Mouse (Mus musculus): ENCODE data around the gene Appbp2. TPM values are rescaled to one million over a fixed set of nuclear protein-coding genes. Genes with fewer than 3 reads are reported as not detected.

Gene Appbp2
- polyA plus RNA-seq, 1 experiment from 2014 or later: 50.2 TPM

DNA sequence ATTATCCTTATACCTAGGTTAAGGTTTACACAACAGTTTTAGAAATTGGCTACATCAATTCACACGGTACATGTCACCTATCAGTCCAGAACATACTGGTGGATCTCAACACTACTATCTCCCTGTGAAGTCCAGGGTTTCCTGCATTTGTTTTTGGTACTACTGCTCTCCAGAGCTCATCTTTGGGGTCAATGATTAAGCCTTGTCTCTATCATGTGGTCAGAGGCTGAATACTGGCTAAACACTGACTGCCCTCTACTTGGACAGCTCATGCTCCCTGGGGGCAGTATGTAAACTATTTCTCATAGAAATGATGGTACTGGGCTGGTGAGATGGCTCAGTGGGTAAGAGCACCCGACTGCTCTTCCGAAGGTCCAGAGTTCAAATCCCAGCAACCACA, 11.7 kb downstream of the Appbp2 start:
- 94% methylated on average over 3 of the region's 3 CpGs for WGBS
- H3K9ac ChIP-seq (ENCODE audit: low read length): no peak overlapping the region
- H3K4me2 ChIP-seq (ENCODE audit: low read length): no peak overlapping the region
- ATAC-seq (ENCODE audit: insufficient number of reproducible peaks, insufficient read depth, low FRiP score, low read depth): no peak
- no peak overlapping the region for H3K4me3 ChIP-seq (ENCODE audit: control insufficient read depth in 1 of 2, insufficient read depth in 1 of 2, low read depth in 1 of 2, low read length in 2 of 2)
- no peaks in the 10 kb centered on the region for H3K9me3 ChIP-seq (ENCODE audit: control insufficient read depth, low read length)
- H3K27me3 ChIP-seq (ENCODE audit: control insufficient read depth, insufficient read depth, low read length): no peaks in the 10 kb centered on the region
- H3K27ac ChIP-seq (replicated peaks in 1 of 2; ENCODE audit: control insufficient read depth in 1 of 2, insufficient read depth in 1 of 2, low read depth in 2 of 2, low read length in 2 of 2): no peak overlapping the region
- H3K4me1 ChIP-seq (ENCODE audit: control insufficient read depth in 2 of 2, insufficient read depth in 2 of 2, low read length in 2 of 2): no peaks in the 10 kb centered on the region
- H3K36me3 ChIP-seq (ENCODE audit: control insufficient read depth, insufficient read depth, low read length): 0 out of 2 replicates have a peak, but pooled peaks cover 6% of the 10 kb centered on the region

DNA sequence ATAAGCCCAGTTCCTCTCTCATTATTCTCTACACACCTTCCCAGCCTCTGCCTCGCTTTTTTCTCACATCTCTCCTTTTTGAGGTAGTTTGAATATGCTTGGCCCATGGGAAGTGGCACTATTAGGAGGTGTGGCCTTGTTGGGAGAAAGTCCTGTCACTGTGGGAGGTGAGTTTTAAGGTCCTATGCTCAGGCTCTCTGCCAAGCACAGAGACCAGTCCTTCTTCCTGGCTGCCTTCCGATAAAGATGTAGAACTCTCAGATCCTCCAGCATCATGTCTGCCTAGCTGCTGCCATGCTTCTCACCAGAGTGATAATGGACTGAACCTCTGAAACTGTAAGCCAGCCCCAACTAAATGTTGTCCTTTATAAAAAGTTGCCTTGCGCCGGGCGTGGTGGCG, 12.4 kb downstream of the Appbp2 start:
- H3K4me1 ChIP-seq (ENCODE audit: control insufficient read depth in 2 of 2, insufficient read depth in 2 of 2, low read length in 2 of 2): no peaks in the 10 kb centered on the region
- H3K27ac ChIP-seq (replicated peaks in 1 of 2; ENCODE audit: control insufficient read depth in 1 of 2, insufficient read depth in 1 of 2, low read depth in 2 of 2, low read length in 2 of 2): no peak overlapping the region
- WGBS: 96% methylated on average over 6 of the region's 6 CpGs
- no peaks in the 10 kb centered on the region for H3K27me3 ChIP-seq (ENCODE audit: control insufficient read depth, insufficient read depth, low read length)
- H3K4me3 ChIP-seq (ENCODE audit: control insufficient read depth in 1 of 2, insufficient read depth in 1 of 2, low read depth in 1 of 2, low read length in 2 of 2): no peak overlapping the region
- 0 out of 2 replicates have a peak, but pooled peaks cover 6% of the 10 kb centered on the region for H3K36me3 ChIP-seq (ENCODE audit: control insufficient read depth, insufficient read depth, low read length)
- H3K9ac ChIP-seq (ENCODE audit: low read length): no peak overlapping the region
- ATAC-seq (ENCODE audit: insufficient number of reproducible peaks, insufficient read depth, low FRiP score, low read depth): no peak
- H3K4me2 ChIP-seq (ENCODE audit: low read length): no peak overlapping the region
- H3K9me3 ChIP-seq (ENCODE audit: control insufficient read depth, low read length): no peaks in the 10 kb centered on the region

DNA sequence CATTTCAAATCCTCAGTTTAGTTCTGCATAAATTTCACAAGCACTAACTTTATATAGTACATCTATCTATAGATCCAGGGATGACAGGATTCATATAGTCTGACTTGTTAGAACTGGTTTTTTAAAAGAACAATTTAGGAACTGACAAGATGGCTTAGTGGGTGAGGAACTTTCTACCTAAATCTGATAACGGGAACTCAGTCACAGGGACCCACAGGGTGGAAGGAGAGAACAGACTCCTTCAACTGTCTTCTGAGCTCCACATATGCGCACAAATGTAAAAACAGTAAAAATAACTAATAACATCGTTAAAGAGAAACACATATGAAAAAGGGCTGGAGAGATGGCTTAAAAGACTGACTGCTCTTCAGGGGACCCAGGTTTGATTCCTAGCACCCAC, 15.9 kb downstream of the Appbp2 start:
- Histone ChIP-seq H3K4me3 (ENCODE audit: control insufficient read depth in 1 of 2, insufficient read depth in 1 of 2, low read depth in 1 of 2, low read length in 2 of 2) (no peak overlapping the region), H3K9me3 (ENCODE audit: control insufficient read depth, low read length) (no peaks in the 10 kb centered on the region), H3K9ac (ENCODE audit: low read length) (no peak overlapping the region), H3K27ac (replicated peaks in 1 of 2; ENCODE audit: control insufficient read depth in 1 of 2, insufficient read depth in 1 of 2, low read depth in 2 of 2, low read length in 2 of 2) (no peak overlapping the region), H3K36me3 (ENCODE audit: control insufficient read depth, insufficient read depth, low read length) (peaks cover 25% of the 10 kb centered on the region), H3K27me3 (ENCODE audit: control insufficient read depth, insufficient read depth, low read length) (no peaks in the 10 kb centered on the region), H3K4me2 (ENCODE audit: low read length) (no peak overlapping the region), H3K4me1 (ENCODE audit: control insufficient read depth in 2 of 2, insufficient read depth in 2 of 2, low read length in 2 of 2) (no peaks in the 10 kb centered on the region; a peak in 2 of 4 replicates)
- no peak for ATAC-seq (ENCODE audit: insufficient number of reproducible peaks, insufficient read depth, low FRiP score, low read depth)
- 89% methylated on average over 3 of the region's 3 CpGs for WGBS

DNA sequence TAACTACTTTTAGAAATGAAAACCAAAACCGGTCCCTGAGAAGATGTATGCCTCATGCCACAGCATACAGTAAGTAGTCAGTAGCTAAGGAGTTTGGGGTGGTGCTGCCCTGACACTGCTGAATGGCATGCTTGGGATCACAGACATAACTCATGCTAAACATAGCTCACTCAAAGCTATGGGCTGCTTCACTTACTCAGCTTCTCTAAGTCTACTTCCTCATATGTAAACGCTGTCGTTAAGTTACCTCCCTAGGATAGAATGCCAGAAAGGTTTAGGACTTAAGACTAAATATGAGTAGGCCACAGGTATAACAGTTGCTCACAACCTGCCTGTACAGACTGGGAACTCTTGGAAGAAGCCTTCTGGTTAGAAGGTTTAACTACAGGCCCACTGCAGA, 20.3 kb downstream of the Appbp2 start:
- no peak overlapping the region for H3K9ac ChIP-seq (ENCODE audit: low read length)
- 57% methylated on average over 3 of the region's 3 CpGs for WGBS
- peak overlapping the region in 1 of 2 experiments; percentile 29; a peak in 3 of 4 replicates for H3K27ac ChIP-seq (replicated peaks in 1 of 2; ENCODE audit: control insufficient read depth in 1 of 2, insufficient read depth in 1 of 2, low read depth in 2 of 2, low read length in 2 of 2)
- H3K4me3 ChIP-seq (ENCODE audit: control insufficient read depth in 1 of 2, insufficient read depth in 1 of 2, low read depth in 1 of 2, low read length in 2 of 2): no peak overlapping the region
- H3K36me3 ChIP-seq (ENCODE audit: control insufficient read depth, insufficient read depth, low read length): peaks cover 65% of the 10 kb centered on the region
- H3K4me2 ChIP-seq (ENCODE audit: low read length): no peak overlapping the region
- no peaks in the 10 kb centered on the region for H3K27me3 ChIP-seq (ENCODE audit: control insufficient read depth, insufficient read depth, low read length)
- ATAC-seq (ENCODE audit: insufficient number of reproducible peaks, insufficient read depth, low FRiP score, low read depth): no peak
- no peaks in the 10 kb centered on the region; a peak in 2 of 4 replicates for H3K4me1 ChIP-seq (ENCODE audit: control insufficient read depth in 2 of 2, insufficient read depth in 2 of 2, low read length in 2 of 2)
- no peaks in the 10 kb centered on the region for H3K9me3 ChIP-seq (ENCODE audit: control insufficient read depth, low read length)

DNA sequence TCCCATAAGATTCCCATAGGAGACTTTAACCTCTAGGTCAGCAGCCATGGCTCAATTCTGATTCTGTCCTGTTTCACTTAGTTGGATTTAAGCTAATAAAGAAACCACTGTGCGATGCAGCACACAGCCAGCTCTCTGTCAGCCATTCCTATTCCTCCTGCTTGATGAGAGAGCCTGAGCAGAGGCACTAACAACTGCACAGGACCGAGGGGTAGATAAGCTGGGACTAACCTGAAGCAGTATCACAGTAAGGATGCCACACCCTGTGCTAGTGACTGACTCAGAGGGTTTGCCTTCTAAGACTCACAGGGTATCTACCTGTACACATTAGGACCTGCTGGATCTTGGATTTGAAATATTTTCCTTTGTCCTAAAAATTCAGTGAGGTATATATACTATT, 21.7 kb downstream of the Appbp2 start:
- H3K4me2 ChIP-seq (ENCODE audit: low read length): no peak overlapping the region
- H3K4me1 ChIP-seq (ENCODE audit: control insufficient read depth in 2 of 2, insufficient read depth in 2 of 2, low read length in 2 of 2): no peaks in the 10 kb centered on the region; a peak in 2 of 4 replicates
- H3K4me3 ChIP-seq (ENCODE audit: control insufficient read depth in 1 of 2, insufficient read depth in 1 of 2, low read depth in 1 of 2, low read length in 2 of 2): no peak overlapping the region
- H3K9ac ChIP-seq (ENCODE audit: low read length): no peak overlapping the region
- peaks cover 77% of the 10 kb centered on the region for H3K36me3 ChIP-seq (ENCODE audit: control insufficient read depth, insufficient read depth, low read length)
- H3K27ac ChIP-seq (replicated peaks in 1 of 2; ENCODE audit: control insufficient read depth in 1 of 2, insufficient read depth in 1 of 2, low read depth in 2 of 2, low read length in 2 of 2): no peak overlapping the region
- 76% methylated on average over 2 of the region's 2 CpGs for WGBS
- no peak for ATAC-seq (ENCODE audit: insufficient number of reproducible peaks, insufficient read depth, low FRiP score, low read depth)
- H3K9me3 ChIP-seq (ENCODE audit: control insufficient read depth, low read length): no peaks in the 10 kb centered on the region
- H3K27me3 ChIP-seq (ENCODE audit: control insufficient read depth, insufficient read depth, low read length): no peaks in the 10 kb centered on the region

DNA sequence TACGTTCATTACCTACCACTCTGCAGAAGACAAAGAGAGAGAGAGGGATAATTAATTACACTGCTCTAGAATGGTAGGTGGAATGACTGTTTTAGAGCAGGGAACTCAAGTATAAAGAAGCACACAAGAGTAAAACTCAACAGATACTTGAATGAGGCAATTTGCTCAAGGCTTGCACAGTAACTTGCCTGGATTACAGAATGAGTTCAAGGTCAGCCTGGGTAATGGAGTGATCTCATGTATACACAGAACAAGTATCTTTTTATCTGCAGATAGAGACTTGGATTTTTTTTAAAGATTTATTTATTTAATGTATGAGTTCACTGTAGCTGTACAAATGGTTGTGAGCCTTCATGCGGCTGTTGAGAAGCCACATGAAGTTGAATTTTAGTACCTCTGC, 23.8 kb downstream of the Appbp2 start:
- H3K27ac ChIP-seq (replicated peaks in 1 of 2; ENCODE audit: control insufficient read depth in 1 of 2, insufficient read depth in 1 of 2, low read depth in 2 of 2, low read length in 2 of 2): no peak overlapping the region
- peaks cover 95% of the 10 kb centered on the region for H3K36me3 ChIP-seq (ENCODE audit: control insufficient read depth, insufficient read depth, low read length)
- H3K9ac ChIP-seq (ENCODE audit: low read length): no peak overlapping the region
- 93% methylated on average over 2 of the region's 2 CpGs for WGBS
- no peaks in the 10 kb centered on the region; a peak in 1 of 4 replicates for H3K4me1 ChIP-seq (ENCODE audit: control insufficient read depth in 2 of 2, insufficient read depth in 2 of 2, low read length in 2 of 2)
- H3K9me3 ChIP-seq (ENCODE audit: control insufficient read depth, low read length): no peaks in the 10 kb centered on the region
- no peak overlapping the region for H3K4me3 ChIP-seq (ENCODE audit: control insufficient read depth in 1 of 2, insufficient read depth in 1 of 2, low read depth in 1 of 2, low read length in 2 of 2)
- no peaks in the 10 kb centered on the region for H3K27me3 ChIP-seq (ENCODE audit: control insufficient read depth, insufficient read depth, low read length)
- no peak overlapping the region for H3K4me2 ChIP-seq (ENCODE audit: low read length)
- ATAC-seq (ENCODE audit: insufficient number of reproducible peaks, insufficient read depth, low FRiP score, low read depth): no peak

DNA sequence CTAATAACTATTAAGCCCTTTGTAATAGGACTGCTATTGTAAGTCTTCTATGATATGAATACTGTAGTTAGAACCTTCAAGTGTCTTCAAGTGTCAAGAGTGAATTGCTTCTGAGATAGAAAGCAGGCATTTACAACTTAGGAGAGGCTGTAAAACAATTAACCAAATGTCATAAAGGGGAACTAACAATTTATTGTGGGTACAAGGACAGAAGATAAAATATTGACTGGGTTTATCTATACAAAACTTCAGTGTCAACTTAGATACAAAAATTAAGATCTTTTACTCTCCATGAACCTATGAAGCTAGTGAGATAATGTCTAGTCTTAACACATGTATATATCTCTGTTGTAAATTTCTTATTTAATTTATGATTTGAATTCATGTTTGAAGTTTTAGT, 28.7 kb downstream of the Appbp2 start:
- Histone ChIP-seq H3K4me2 (ENCODE audit: low read length) (no peak overlapping the region), H3K36me3 (ENCODE audit: control insufficient read depth, insufficient read depth, low read length) (peaks cover 94% of the 10 kb centered on the region), H3K4me3 (ENCODE audit: control insufficient read depth in 1 of 2, insufficient read depth in 1 of 2, low read depth in 1 of 2, low read length in 2 of 2) (no peak overlapping the region), H3K9ac (ENCODE audit: low read length) (no peak overlapping the region), H3K27me3 (ENCODE audit: control insufficient read depth, insufficient read depth, low read length) (no peaks in the 10 kb centered on the region), H3K4me1 (ENCODE audit: control insufficient read depth in 2 of 2, insufficient read depth in 2 of 2, low read length in 2 of 2) (no peaks in the 10 kb centered on the region), H3K27ac (replicated peaks in 1 of 2; ENCODE audit: control insufficient read depth in 1 of 2, insufficient read depth in 1 of 2, low read depth in 2 of 2, low read length in 2 of 2) (no peak overlapping the region), H3K9me3 (ENCODE audit: control insufficient read depth, low read length) (no peaks in the 10 kb centered on the region)
- ATAC-seq (ENCODE audit: insufficient number of reproducible peaks, insufficient read depth, low FRiP score, low read depth): no peak

DNA sequence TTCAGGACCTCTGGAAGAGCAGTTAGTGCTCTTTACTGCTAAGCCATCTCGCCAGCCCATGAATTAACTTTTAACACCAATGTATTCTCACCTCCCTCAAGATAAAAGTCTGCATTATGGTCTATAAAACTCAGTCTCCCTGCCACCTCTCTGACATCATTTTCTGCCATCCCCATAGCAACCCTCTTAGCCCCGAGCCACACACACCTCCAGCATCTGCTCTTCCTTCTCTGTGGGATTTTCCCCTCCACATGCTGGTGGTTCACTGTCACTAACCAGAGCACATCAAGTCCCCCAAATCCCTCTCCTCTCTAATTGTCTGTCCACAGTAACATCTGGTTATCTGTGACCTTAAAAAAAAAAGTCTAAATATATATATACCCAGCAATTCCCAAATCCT, 36.0 kb downstream of the Appbp2 start:
- Histone ChIP-seq H3K36me3 (ENCODE audit: control insufficient read depth, insufficient read depth, low read length) (peaks cover 98% of the 10 kb centered on the region), H3K9me3 (ENCODE audit: control insufficient read depth, low read length) (no peaks in the 10 kb centered on the region), H3K27me3 (ENCODE audit: control insufficient read depth, insufficient read depth, low read length) (no peaks in the 10 kb centered on the region), H3K9ac (ENCODE audit: low read length) (no peak overlapping the region), H3K4me3 (ENCODE audit: control insufficient read depth in 1 of 2, insufficient read depth in 1 of 2, low read depth in 1 of 2, low read length in 2 of 2) (no peak overlapping the region), H3K4me1 (ENCODE audit: control insufficient read depth in 2 of 2, insufficient read depth in 2 of 2, low read length in 2 of 2) (no peaks in the 10 kb centered on the region), H3K27ac (replicated peaks in 1 of 2; ENCODE audit: control insufficient read depth in 1 of 2, insufficient read depth in 1 of 2, low read depth in 2 of 2, low read length in 2 of 2) (no peak overlapping the region), H3K4me2 (ENCODE audit: low read length) (no peak overlapping the region)
- no peak for ATAC-seq (ENCODE audit: insufficient number of reproducible peaks, insufficient read depth, low FRiP score, low read depth)
- 83% methylated on average over 2 of the region's 2 CpGs for WGBS
